8 mouse cellular contexts compared by ENCODE assay signal in the genomic region with DNA sequence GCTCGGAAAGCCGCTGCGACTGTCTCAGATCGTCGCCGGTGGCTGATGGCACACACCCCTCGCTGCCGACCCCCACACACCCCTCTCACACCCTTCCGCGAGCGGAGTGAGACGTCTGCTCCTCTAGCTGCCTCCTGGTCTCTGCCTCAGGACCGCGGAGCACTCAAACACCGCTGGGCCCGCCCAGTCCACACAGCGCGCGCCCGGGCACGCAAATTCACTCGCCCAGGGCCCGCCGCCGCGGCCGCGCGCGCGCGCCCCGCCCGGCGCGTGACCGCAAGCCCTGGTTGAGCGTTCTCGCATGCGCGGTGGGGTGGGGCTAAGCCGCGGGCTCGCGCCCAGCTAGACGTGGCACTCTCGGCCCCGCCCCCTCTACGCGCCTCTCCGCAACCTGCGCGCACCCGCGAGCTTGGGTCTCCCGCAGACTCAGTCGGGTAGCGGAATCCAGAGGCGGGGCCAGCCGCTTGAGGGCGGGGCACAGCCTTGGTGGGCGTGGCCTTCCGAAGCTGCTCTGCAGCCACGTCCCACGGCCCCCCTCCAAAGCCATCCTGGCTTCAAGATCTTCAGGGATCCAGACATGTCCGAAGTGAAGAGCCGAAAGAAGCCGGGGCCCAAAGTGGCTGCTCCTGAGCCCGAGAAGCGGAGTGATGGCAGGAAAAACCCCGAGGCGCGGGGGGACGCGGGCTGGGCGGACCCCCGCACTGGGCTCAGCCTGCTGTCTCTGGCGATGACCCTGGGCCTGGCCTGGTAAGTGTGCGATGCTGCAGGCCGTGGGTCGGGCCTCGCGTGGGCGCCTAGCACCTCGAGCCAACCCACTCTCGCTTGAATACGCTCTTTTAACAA. TPM values are rescaled to one million over a fixed set of nuclear protein-coding genes. Genes with fewer than 3 reads are reported as not detected.
A peak's percentile ranks its signal among the peaks of the same experiment; 100 is the strongest.
DNase-seq lines count a peak whose midpoint lies in the region; ATAC-seq and TF ChIP-seq lines count a peak whose summit lies in the region.

A gene (minus strand): TSS at position 221 of the 843 bp plus-strand sequence.
A gene (plus strand): TSS at position 391 of the 843 bp plus-strand sequence.

- ATAC-seq in frontal cortex, adult (ENCODE audit: low TSS enrichment), result peak; percentile 98
- ATAC-seq in lung, postnatal 0 days, result peak; percentile 98

- H3K4me2 ChIP-seq in lung, postnatal 0 days (replicated peaks; ENCODE audit: low read depth, low read length), result peak within 1 kb of the TSS; percentile 88

- peaks cover 7% of the 10 kb centered on the region; the same call in 1 of the 2 replicates for H3K4me1 ChIP-seq in hindbrain, embryonic 10.5 days (replicated peaks)
- no peaks in the 10 kb centered on the region for H3K4me1 ChIP-seq in lung, postnatal 0 days (ENCODE audit: insufficient read depth, low read depth, low read length)

- peak; percentile 100 for DNase-seq in MN1 (ENCODE audit: low spot score)
- peak; percentile 100 for DNase-seq in cerebellum, adult 9-10 months
- DNase-seq in hindbrain, embryonic 10.5 days (ENCODE audit: low spot score), result peak; percentile 100
- DNase-seq in layer of hippocampus, adult 9-11 months, result peak; percentile 100
- DNase-seq in lung, postnatal 0 days (ENCODE audit: low spot score), result peak; percentile 99
- peak; percentile 100 for DNase-seq in ovary, postnatal 14 days (ENCODE audit: low spot score)
- DNase-seq in thymus, postnatal 14 days, result peak; percentile 100

- WGBS in hindbrain, embryonic 10.5 days, result under 1% methylated on average over 87 of the region's 87 CpGs
- WGBS in lung, postnatal 0 days, result under 1% methylated on average over 75 of the region's 87 CpGs

- peaks cover 20% of the 10 kb centered on the region for H3K36me3 ChIP-seq in hindbrain, embryonic 10.5 days
- H3K36me3 ChIP-seq in lung, postnatal 0 days (ENCODE audit: insufficient read depth, low read length), result no peaks in the 10 kb centered on the region; the same call in 1 of the 2 replicates

- no peak for TF ChIP-seq EP300 in lung, postnatal 0 days (IDR thresholded peaks at IDR 0.05)

- H3K9ac ChIP-seq in lung, postnatal 0 days (replicated peaks; ENCODE audit: low read depth), result peak within 1 kb of the TSS; percentile 77

- H3K4me3 ChIP-seq in hindbrain, embryonic 10.5 days, result peak within 1 kb of the TSS; percentile 79
- H3K4me3 ChIP-seq in lung, postnatal 0 days (ENCODE audit: low read depth, low read length), result peak within 1 kb of the TSS; percentile 92

- no peaks in the 10 kb centered on the region for H3K9me3 ChIP-seq in hindbrain, embryonic 10.5 days
- no peaks in the 10 kb centered on the region for H3K9me3 ChIP-seq in lung, postnatal 0 days (ENCODE audit: low read length)

- no peak for TF ChIP-seq CTCF in lung, postnatal 0 days (IDR thresholded peaks at IDR 0.05)

- H3K27ac ChIP-seq in hindbrain, embryonic 10.5 days, result peak within 1 kb of the TSS; percentile 91
- H3K27ac ChIP-seq in lung, postnatal 0 days (ENCODE audit: low read length), result peak within 1 kb of the TSS; percentile 87

- no peaks in the 10 kb centered on the region for H3K27me3 ChIP-seq in hindbrain, embryonic 10.5 days (ENCODE audit: insufficient read depth, poor library complexity, severe bottlenecking)
- no peaks in the 10 kb centered on the region for H3K27me3 ChIP-seq in lung, postnatal 0 days (replicated peaks; ENCODE audit: insufficient read depth, low read length)

RNA-seq across cellular contexts. Expression of the first gene that starts in this region (rescaled TPM):
- 21.4 and 23.0 TPM in 2 replicates for polyA plus RNA-seq in hindbrain, embryonic 10.5 days (2016; fragmentation: Nextera tagmentation; extraction: Ambion mirVana)
- polyA plus RNA-seq in lung, postnatal 0 days (2015; fragmentation: Nextera tagmentation; extraction: Ambion mirVana), result 14.3 and 14.9 TPM in 2 replicates

RNA-seq across cellular contexts. Expression of the second gene that starts in this region (rescaled TPM):
- 19.5 and 20.5 TPM in 2 replicates for polyA plus RNA-seq in hindbrain, embryonic 10.5 days (2016; fragmentation: Nextera tagmentation; extraction: Ambion mirVana)
- polyA plus RNA-seq in lung, postnatal 0 days (2015; fragmentation: Nextera tagmentation; extraction: Ambion mirVana), result 31.6 and 34.3 TPM in 2 replicates

Comparison
In these comparisons a context has a peak if more than half of its experiments do, and no peak if none do; other contexts are left out.
1. Peak in every context shown above with its lines: DNase-seq, ATAC-seq, H3K4me3 ChIP-seq and H3K27ac ChIP-seq.